ENCODE assay signal across 25 mouse cellular contexts in genomic region chr14:121872760-121873159, GRCm38 (mm10). TPM values are rescaled to one million over a fixed set of nuclear protein-coding genes. Genes with fewer than 3 reads are reported as not detected.
"Had no signal": no experiment of that assay in that cellular context is flagged by ENCODE, and none has a peak within 500 bp of the region (broad histone marks: within the 10 kb centered on the region; RNA-seq: fewer than 3 reads in every experiment).

No protein-coding gene starts in this region.

- ATAC-seq: midbrain, embryonic 13.5 days; midbrain, embryonic 16.5 days had no signal

- H3K27ac ChIP-seq: kidney, postnatal 0 days; layer of hippocampus, adult 2 months; limb, embryonic 10.5 days; limb, embryonic 13.5 days; liver, embryonic 13.5 days; midbrain, embryonic 10.5 days; midbrain, embryonic 13.5 days; neural tube, embryonic 13.5 days; stomach, embryonic 15.5 days had no signal

- H3K4me3 ChIP-seq: layer of hippocampus, adult 2 months; limb, embryonic 10.5 days; limb, embryonic 13.5 days; liver, embryonic 13.5 days; midbrain, embryonic 10.5 days; midbrain, embryonic 13.5 days; myocyte; neural tube, embryonic 13.5 days; stomach, embryonic 15.5 days had no signal

- H3K9ac ChIP-seq: limb, embryonic 13.5 days; liver, embryonic 13.5 days; midbrain, embryonic 13.5 days; neural tube, embryonic 13.5 days; stomach, embryonic 15.5 days had no signal

- H3K4me2 ChIP-seq: limb, embryonic 13.5 days; liver, embryonic 13.5 days; midbrain, embryonic 13.5 days; neural tube, embryonic 13.5 days; stomach, embryonic 15.5 days had no signal

- H3K27me3 ChIP-seq: limb, embryonic 13.5 days; liver, embryonic 13.5 days; stomach, embryonic 15.5 days had no signal

- H3K4me1 ChIP-seq: stomach, embryonic 15.5 days had no signal

- H3K9me3 ChIP-seq: limb, embryonic 10.5 days; limb, embryonic 13.5 days; liver, embryonic 13.5 days; midbrain, embryonic 10.5 days; midbrain, embryonic 13.5 days; neural tube, embryonic 13.5 days; stomach, embryonic 15.5 days had no signal

- H3K36me3 ChIP-seq: limb, embryonic 10.5 days; limb, embryonic 13.5 days; liver, embryonic 13.5 days; midbrain, embryonic 10.5 days; midbrain, embryonic 13.5 days; neural tube, embryonic 13.5 days; stomach, embryonic 15.5 days had no signal

- DNase-seq: kidney, adult 2 months; kidney, postnatal 25 days; layer of hippocampus, adult 9-11 months; liver, embryonic 13.5 days; lung, adult 2 months; lung, postnatal 14 days; lung, postnatal 4 days; retina, postnatal 1 day; right cerebral cortex, postnatal 25 days; thymus, adult 18-20 months; thymus, postnatal 14 days; thymus, postnatal 4 days had no signal

RNA-seq across cellular contexts. Expression of gene Gpr18, which starts 42.8 kb away (rescaled TPM):
- total RNA-seq: layer of hippocampus, adult 2 months; layer of hippocampus, postnatal 25 days; left cerebral cortex, adult 18-20 months; left cerebral cortex, postnatal 25 days had no signal
- polyA plus RNA-seq: liver, embryonic 13.5 days; myocyte had no signal
